Mouse (Mus musculus): ENCODE results near the gene Agpat1. TPM values are rescaled to one million over a fixed set of nuclear protein-coding genes. Genes with fewer than 3 reads are reported as not detected.

The Agpat1 gene
- total RNA-seq, 2 experiments from 2014 or later, result 156 to 166 TPM

DNA sequence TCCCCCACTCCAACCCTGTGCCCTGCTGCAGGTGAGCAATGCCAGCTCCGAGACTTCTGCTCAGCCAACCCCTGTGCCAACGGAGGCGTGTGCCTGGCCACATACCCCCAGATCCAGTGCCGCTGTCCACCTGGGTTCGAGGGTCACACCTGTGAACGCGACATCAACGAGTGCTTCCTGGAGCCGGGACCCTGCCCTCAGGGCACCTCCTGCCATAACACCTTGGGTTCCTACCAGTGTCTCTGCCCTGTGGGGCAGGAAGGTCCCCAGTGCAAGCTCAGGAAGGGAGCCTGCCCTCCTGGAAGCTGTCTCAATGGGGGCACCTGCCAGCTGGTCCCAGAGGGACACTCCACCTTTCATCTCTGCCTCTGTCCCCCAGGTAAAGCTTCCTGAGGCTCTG is 36.8 kb upstream of the Agpat1 start:
- no peak for TF ChIP-seq CTCF (IDR thresholded peaks at IDR 0.05)
- intact Hi-C loops (cut with DNase I), result loop anchor here (10.0 kb wide), 1 partner anchor 323 kb away; no protein-coding TSS in a partner anchor
- H3K4me3 ChIP-seq, result no peak overlapping the region
- no peak overlapping the region for H3K27ac ChIP-seq
- DNase-seq (ENCODE audit: extremely low spot score in 1 of 2, low spot score in 2 of 2), result no peak

- Histone ChIP-seq H3K27ac (no peak overlapping the region), H3K4me3 (no peak overlapping the region)
- DNase-seq (ENCODE audit: extremely low spot score in 1 of 2, low spot score in 2 of 2), result no peak
- intact Hi-C loops (cut with DNase I), result loop anchor here (10.0 kb wide), 1 partner anchor 324 kb away; no protein-coding TSS in a partner anchor
- TF ChIP-seq CTCF (IDR thresholded peaks at IDR 0.05), result no peak
Measured at GRCm38 (mm10) chr17:34568421-34568820, 35.6 kb upstream of the Agpat1 start.

DNA sequence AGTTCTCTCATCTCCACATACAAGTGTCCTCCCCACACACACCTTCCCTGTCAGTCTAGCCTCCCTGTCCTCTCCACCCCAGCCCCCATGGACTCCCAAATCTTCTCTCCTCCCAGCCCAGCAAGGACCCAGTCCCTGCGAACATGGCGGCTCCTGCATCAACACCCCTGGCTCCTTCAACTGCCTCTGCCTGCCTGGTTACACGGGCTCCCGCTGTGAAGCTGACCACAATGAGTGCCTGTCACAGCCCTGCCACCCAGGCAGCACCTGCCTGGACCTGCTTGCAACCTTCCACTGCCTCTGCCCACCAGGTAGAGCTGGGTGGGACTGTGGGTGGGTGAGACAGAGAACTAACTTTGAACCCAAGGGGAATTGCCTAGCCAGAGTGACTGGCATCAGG is 34.1 kb upstream of the Agpat1 start:
- no peak for TF ChIP-seq CTCF (IDR thresholded peaks at IDR 0.05)

GRCm38 (mm10) chr17:34571875-34572274 is 32.2 kb upstream of the Agpat1 start:
- no peak overlapping the region for H3K4me3 ChIP-seq
- intact Hi-C loops (cut with DNase I), result no loop called here
- DNase-seq (ENCODE audit: extremely low spot score in 1 of 2, low spot score in 2 of 2), result no peak
- no peak overlapping the region for H3K27ac ChIP-seq
- peak; percentile 45 for TF ChIP-seq CTCF (IDR thresholded peaks at IDR 0.05)

More for the DNA sequence above, 34.1 kb upstream of the Agpat1 start:
- Histone ChIP-seq H3K4me3 (no peak overlapping the region), H3K27ac (no peak overlapping the region)
- intact Hi-C loops (cut with DNase I), result loop anchor here (10.0 kb wide), 1 partner anchor 325 kb away; no protein-coding TSS in a partner anchor
- DNase-seq (ENCODE audit: extremely low spot score in 1 of 2, low spot score in 2 of 2), result no peak

DNA sequence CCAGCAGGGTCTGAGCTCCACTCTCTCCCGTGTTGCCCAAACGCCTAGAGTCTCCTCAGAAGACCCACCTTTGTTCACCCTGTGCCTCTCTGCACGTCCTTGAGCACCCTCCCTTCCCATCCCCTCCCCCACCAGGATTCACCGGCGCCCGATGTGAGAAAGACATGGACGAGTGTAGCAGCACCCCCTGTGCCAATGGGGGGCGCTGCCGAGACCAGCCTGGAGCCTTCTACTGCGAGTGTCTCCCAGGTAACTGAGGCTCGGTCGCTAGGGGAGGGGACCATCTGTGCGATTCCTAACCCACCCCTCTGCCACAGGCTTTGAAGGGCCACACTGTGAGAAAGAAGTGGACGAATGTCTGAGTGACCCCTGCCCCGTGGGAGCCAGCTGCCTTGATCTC is 31.7 kb upstream of the Agpat1 start:
- no peak for DNase-seq (ENCODE audit: extremely low spot score in 1 of 2, low spot score in 2 of 2)
- no peak for TF ChIP-seq CTCF (IDR thresholded peaks at IDR 0.05)
- H3K27ac ChIP-seq, result no peak overlapping the region
- intact Hi-C loops (cut with DNase I), result no loop called here
- H3K4me3 ChIP-seq, result no peak overlapping the region

GRCm38 (mm10) chr17:34576577-34576976 is 27.5 kb upstream of the Agpat1 start:
- DNase-seq (ENCODE audit: extremely low spot score in 1 of 2, low spot score in 2 of 2), result no peak
- H3K4me3 ChIP-seq, result no peak overlapping the region
- intact Hi-C loops (cut with DNase I), result no loop called here
- H3K27ac ChIP-seq, result no peak overlapping the region
- TF ChIP-seq CTCF (IDR thresholded peaks at IDR 0.05), result no peak

DNA sequence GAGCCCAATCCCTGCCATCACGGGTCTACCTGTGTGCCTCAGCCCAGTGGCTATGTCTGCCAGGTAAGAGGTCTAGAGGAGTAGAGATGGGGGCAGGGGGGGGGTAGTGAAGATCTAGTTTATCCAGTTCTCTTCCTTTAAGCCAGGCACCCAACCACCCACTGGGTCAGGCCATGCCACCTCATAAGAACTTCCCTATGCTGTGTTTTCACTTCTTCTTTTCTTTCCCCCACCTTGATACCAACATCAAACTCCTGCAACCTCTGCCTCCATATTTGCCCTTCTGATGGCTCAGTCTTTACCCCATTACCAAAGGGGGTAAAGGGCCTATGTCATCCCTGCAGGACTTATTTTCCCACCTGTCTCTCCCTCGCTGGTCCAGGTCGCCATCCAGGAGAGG is 26.0 kb upstream of the Agpat1 start:
- Histone ChIP-seq H3K4me3 (no peak overlapping the region), H3K27ac (no peak overlapping the region)
- TF ChIP-seq CTCF (IDR thresholded peaks at IDR 0.05), result no peak
- DNase-seq (ENCODE audit: extremely low spot score in 1 of 2, low spot score in 2 of 2), result no peak
- intact Hi-C loops (cut with DNase I), result no loop called here

DNA sequence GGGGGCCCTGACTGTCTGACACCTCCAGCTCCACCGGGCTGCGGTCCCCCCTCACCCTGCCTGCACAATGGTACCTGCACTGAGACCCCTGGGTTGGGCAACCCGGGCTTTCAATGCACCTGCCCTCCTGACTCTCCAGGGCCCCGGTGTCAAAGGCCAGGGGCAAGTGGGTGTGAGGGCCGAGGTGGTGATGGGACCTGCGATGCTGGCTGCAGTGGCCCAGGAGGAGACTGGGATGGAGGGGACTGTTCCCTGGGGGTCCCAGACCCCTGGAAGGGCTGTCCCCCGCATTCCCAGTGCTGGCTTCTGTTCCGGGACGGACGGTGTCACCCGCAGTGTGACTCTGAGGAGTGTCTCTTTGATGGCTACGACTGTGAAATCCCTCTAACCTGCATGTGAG is 21.5 kb upstream of the Agpat1 start:
- intact Hi-C loops (cut with DNase I), result no loop called here
- TF ChIP-seq CTCF (IDR thresholded peaks at IDR 0.05), result no peak
- H3K27ac ChIP-seq, result no peak overlapping the region
- no peak for DNase-seq (ENCODE audit: extremely low spot score in 1 of 2, low spot score in 2 of 2)
- no peak overlapping the region for H3K4me3 ChIP-seq

- no peak overlapping the region for H3K27ac ChIP-seq
- TF ChIP-seq CTCF (IDR thresholded peaks at IDR 0.05), result no peak
- intact Hi-C loops (cut with DNase I), result no loop called here
- DNase-seq (ENCODE audit: extremely low spot score in 1 of 2, low spot score in 2 of 2), result no peak
- H3K4me3 ChIP-seq, result no peak overlapping the region
Measured at GRCm38 (mm10) chr17:34583397-34583796, 20.7 kb upstream of the Agpat1 start.

DNA sequence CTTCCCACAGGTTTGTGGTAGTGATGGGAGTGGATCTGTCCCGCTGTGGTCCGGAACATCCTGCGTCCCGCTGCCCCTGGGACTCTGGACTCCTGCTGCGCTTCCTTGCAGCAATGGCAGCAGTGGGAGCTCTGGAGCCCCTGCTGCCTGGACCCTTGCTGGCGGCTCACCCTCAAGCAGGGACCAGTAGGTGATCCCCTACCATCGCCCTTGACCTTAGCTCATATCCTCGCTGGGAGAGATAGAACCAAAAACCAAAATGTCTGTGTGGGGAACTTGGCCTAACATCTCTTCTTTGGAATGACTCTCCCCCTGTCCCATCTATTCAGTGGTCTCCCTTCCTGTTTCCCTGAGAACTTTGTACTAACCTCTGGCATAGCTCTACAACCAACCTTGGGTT is 20.2 kb upstream of the Agpat1 start:
- TF ChIP-seq CTCF (IDR thresholded peaks at IDR 0.05), result no peak
- no peak for DNase-seq (ENCODE audit: extremely low spot score in 1 of 2, low spot score in 2 of 2)
- Histone ChIP-seq H3K4me3 (no peak overlapping the region), H3K27ac (no peak overlapping the region)
- intact Hi-C loops (cut with DNase I), result no loop called here

GRCm38 (mm10) chr17:34585121-34585520 is 18.9 kb upstream of the Agpat1 start:
- H3K27ac ChIP-seq, result no peak overlapping the region
- TF ChIP-seq CTCF (IDR thresholded peaks at IDR 0.05), result no peak
- DNase-seq (ENCODE audit: extremely low spot score in 1 of 2, low spot score in 2 of 2), result peak in 1 of 2 experiments; percentile 31
- intact Hi-C loops (cut with DNase I), result loop anchor here (5.0 kb wide), 1 partner anchor 463 kb away; the partner anchor contains the start of gene Brd2
- H3K4me3 ChIP-seq, result no peak overlapping the region

GRCm38 (mm10) chr17:34585877-34586771 is 17.9 kb upstream of the Agpat1 start:
- DNase-seq (ENCODE audit: extremely low spot score in 1 of 2, low spot score in 2 of 2), result peak in 1 of 2 experiments; percentile 33
- intact Hi-C loops (cut with DNase I), result loop anchor here (5.0 kb wide), 1 partner anchor 464 kb away; the partner anchor contains the start of gene Brd2

More at GRCm38 (mm10) chr17:34585877-34586771, 17.9 kb upstream of the Agpat1 start:
- Histone ChIP-seq H3K27ac (peak overlapping the region; percentile 98), H3K4me3 (peak overlapping the region; percentile 94)
- no peak for TF ChIP-seq CTCF (IDR thresholded peaks at IDR 0.05)

All from left cerebral cortex, adult 2 months (tissue).